Mouse (Mus musculus): ENCODE results near the gene Ccdc6.

DNA sequence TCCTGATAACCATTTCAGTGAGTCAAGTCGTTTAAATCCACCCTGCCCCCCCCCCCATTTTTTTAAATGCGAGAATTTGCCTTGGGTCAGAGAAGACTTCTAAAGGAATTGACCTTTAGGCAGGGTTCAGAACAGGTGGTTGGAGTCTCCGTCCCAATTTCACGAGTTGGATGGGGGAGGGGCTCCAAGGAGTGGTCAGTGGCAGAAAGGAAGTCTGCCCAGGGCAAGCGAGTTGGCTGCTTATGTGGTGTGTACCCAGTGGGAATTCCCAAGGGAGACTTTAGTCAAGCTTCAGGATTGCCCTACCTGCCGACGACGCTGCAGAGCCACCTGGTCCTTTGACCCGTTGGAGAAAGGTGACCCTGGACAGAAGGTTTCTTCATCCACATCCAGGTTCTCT, 97.4 kb downstream of the Ccdc6 start:
- TF ChIP-seq TCF12 (IDR thresholded peaks at IDR 0.05; ENCODE audit: insufficient read depth, poor library complexity, severe bottlenecking) (no peak), MAX (IDR thresholded peaks at IDR 0.05; ENCODE audit: low read depth) (no peak), POLR2A (IDR thresholded peaks at IDR 0.05; ENCODE audit: insufficient read length, low read depth) (no peak), USF1 (IDR thresholded peaks at IDR 0.05; ENCODE audit: low read depth) (no peak), MYOG (IDR thresholded peaks at IDR 0.05; ENCODE audit: control insufficient read depth in 1 of 3, insufficient read depth in 1 of 3, insufficient read length in 2 of 3, low read depth in 2 of 3) (no peak), POLR2AphosphoS2 (IDR thresholded peaks at IDR 0.05; ENCODE audit: insufficient read length, low read depth) (no peak), MYOD1 (IDR thresholded peaks at IDR 0.05; ENCODE audit: control insufficient read depth in 1 of 3, insufficient read length in 2 of 3, low read depth in 2 of 3) (no peak), TCF3 (IDR thresholded peaks at IDR 0.05; ENCODE audit: insufficient read length, low read depth) (no peak)
